Mouse (Mus musculus) forebrain, embryonic 12.5 days (tissue): Measurements from ENCODE around the gene Angptl7. TPM values are rescaled to one million over a fixed set of nuclear protein-coding genes. Genes with fewer than 3 reads are reported as not detected.

Experiments
- ATAC-seq: fragments of 200-750 bp; cut with Nextera tagmentation; 2 replicates; pipeline ENCODE4 v1.8.0; 2017; ENCODE audit warnings: moderate TSS enrichment; ENCODE audit not compliant: low FRiP score
- H3K27ac ChIP-seq: fragments of 300-500 bp; sonication (generic); 2 replicates; pipeline ENCODE4 v1.5.1; 2016; ENCODE audit warnings: mild to moderate bottlenecking
- H3K27me3 ChIP-seq: fragments of 300-500 bp; sonication (generic); 2 replicates; pipeline ENCODE4 v1.6.1; 2016; ENCODE audit warnings: mild to moderate bottlenecking
- H3K36me3 ChIP-seq: fragments of 300-500 bp; sonication (generic); replicated peaks from 2 replicates; pipeline ENCODE4 v1.6.1; 2016; ENCODE audit warnings: mild to moderate bottlenecking
- H3K4me1 ChIP-seq: fragments of 300-500 bp; sonication (generic); 2 replicates; pipeline ENCODE4 v1.6.1; 2016
- H3K4me2 ChIP-seq: fragments of 300-500 bp; sonication (generic); 2 replicates; pipeline ENCODE4 v1.6.1; 2016; ENCODE audit warnings: mild to moderate bottlenecking, moderate library complexity
- H3K4me3 ChIP-seq: fragments of 300-500 bp; sonication (generic); replicated peaks from 2 replicates; pipeline ENCODE4 v1.5.1; 2016; ENCODE audit warnings: mild to moderate bottlenecking
- H3K9ac ChIP-seq: fragments of 300-500 bp; sonication (generic); 2 replicates; pipeline ENCODE4 v1.6.1; 2016; ENCODE audit warnings: mild to moderate bottlenecking
- H3K9me3 ChIP-seq: fragments of 300-500 bp; sonication (generic); 2 replicates; pipeline ENCODE4 v1.6.1; 2016
- WGBS: fragments of 180-500 bp; shearing (Covaris S2); methylation state at CpG from one replicate; pipeline ENCODE4 v1.1.7; 2016; 5-methylcytosine and 5-hydroxymethylcytosine counted together
- polyA plus RNA-seq: library from polyadenylated mRNA; unstranded; fragments of >200 nt; fragmentation: Nextera tagmentation; extraction: Ambion mirVana; gene quantifications from 2 replicates; pipeline ENCODE4 v1.2.1, GENCODE M21; 2016

The Angptl7 gene
- polyA plus RNA-seq, 1 experiment from 2014 or later, result 0.51 TPM

GRCm38 (mm10) chr4:148487841-148488240 is 12.4 kb downstream of the Angptl7 start:
- Histone ChIP-seq H3K4me3 (no peak overlapping the region), H3K9ac (no peak overlapping the region), H3K4me1 (no peaks in the 10 kb centered on the region), H3K4me2 (no peak overlapping the region), H3K27ac (no peak overlapping the region), H3K27me3 (no peaks in the 10 kb centered on the region), H3K9me3 (no peaks in the 10 kb centered on the region), H3K36me3 (peaks cover 95% of the 10 kb centered on the region)
- ATAC-seq, result no peak
- WGBS, result 85% methylated on average over 2 of the region's 2 CpGs

DNA sequence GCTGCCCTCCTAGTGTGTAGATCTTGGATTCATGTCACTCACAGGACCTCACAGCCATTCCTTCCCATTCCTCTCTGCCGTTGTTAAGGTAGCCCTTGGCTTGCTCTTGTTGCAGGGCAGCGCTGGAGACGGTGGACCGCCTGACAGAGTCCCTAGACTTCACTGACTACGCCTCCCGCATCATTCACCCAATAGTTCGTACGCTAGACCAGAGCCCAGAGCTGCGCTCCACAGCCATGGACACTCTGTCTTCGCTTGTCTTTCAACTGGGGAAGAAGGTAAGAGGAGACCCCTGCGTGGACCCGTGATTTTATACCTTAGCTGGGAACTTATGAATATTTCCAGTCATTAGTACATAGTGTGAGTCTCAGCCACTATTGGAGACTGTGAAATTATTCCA is 15.7 kb downstream of the Angptl7 start:
- no peak for ATAC-seq
- Histone ChIP-seq H3K9ac (no peak overlapping the region), H3K4me1 (no peaks in the 10 kb centered on the region), H3K4me2 (no peak overlapping the region), H3K36me3 (peaks cover 93% of the 10 kb centered on the region), H3K9me3 (no peaks in the 10 kb centered on the region), H3K27ac (no peak overlapping the region), H3K27me3 (no peaks in the 10 kb centered on the region), H3K4me3 (no peak overlapping the region)
- WGBS, result 97% methylated on average over 12 of the region's 12 CpGs

GRCm38 (mm10) chr4:148481557-148482168 is 18.6 kb downstream of the Angptl7 start:
- Histone ChIP-seq H3K27me3 (no peaks in the 10 kb centered on the region), H3K36me3 (peaks cover 93% of the 10 kb centered on the region), H3K4me2 (no peak overlapping the region), H3K27ac (no peak overlapping the region), H3K9me3 (no peaks in the 10 kb centered on the region), H3K4me1 (no peaks in the 10 kb centered on the region), H3K9ac (no peak overlapping the region), H3K4me3 (no peak overlapping the region)
- WGBS, result 95% methylated on average over 2 of the region's 2 CpGs
- no peak for ATAC-seq

GRCm38 (mm10) chr4:148480245-148480644 is 20.0 kb downstream of the Angptl7 start:
- no peaks in the 10 kb centered on the region for H3K27me3 ChIP-seq
- no peak for ATAC-seq
- H3K27ac ChIP-seq, result no peak overlapping the region
- peaks cover 91% of the 10 kb centered on the region for H3K36me3 ChIP-seq
- no peak overlapping the region for H3K9ac ChIP-seq
- H3K4me2 ChIP-seq, result no peak overlapping the region
- no peak overlapping the region for H3K4me3 ChIP-seq
- H3K4me1 ChIP-seq, result no peaks in the 10 kb centered on the region
- H3K9me3 ChIP-seq, result no peaks in the 10 kb centered on the region
- 100% methylated on average over 2 of the region's 2 CpGs for WGBS

GRCm38 (mm10) chr4:148473496-148473895 is 26.8 kb downstream of the Angptl7 start:
- H3K9me3 ChIP-seq, result no peaks in the 10 kb centered on the region
- H3K9ac ChIP-seq, result no peak overlapping the region
- H3K27ac ChIP-seq, result no peak overlapping the region
- no peak for ATAC-seq
- H3K4me2 ChIP-seq, result no peak overlapping the region
- 80% methylated on average over 5 of the region's 5 CpGs for WGBS
- H3K4me3 ChIP-seq, result no peak overlapping the region
- peaks cover 88% of the 10 kb centered on the region for H3K36me3 ChIP-seq
- H3K27me3 ChIP-seq, result no peaks in the 10 kb centered on the region
- H3K4me1 ChIP-seq, result no peaks in the 10 kb centered on the region

- Histone ChIP-seq H3K4me2 (no peak overlapping the region), H3K4me3 (no peak overlapping the region), H3K27me3 (no peaks in the 10 kb centered on the region), H3K36me3 (peaks cover 91% of the 10 kb centered on the region), H3K4me1 (no peaks in the 10 kb centered on the region), H3K9me3 (no peaks in the 10 kb centered on the region), H3K9ac (no peak overlapping the region), H3K27ac (no peak overlapping the region)
- WGBS, result 92% methylated on average over 8 of the region's 8 CpGs
- no peak for ATAC-seq
These were observed 27.7 kb downstream of the Angptl7 start for GRCm38 (mm10) chr4:148472436-148473174.

GRCm38 (mm10) chr4:148471363-148471806 is 28.9 kb downstream of the Angptl7 start:
- Histone ChIP-seq H3K27ac (no peak overlapping the region), H3K9me3 (no peaks in the 10 kb centered on the region), H3K4me1 (no peaks in the 10 kb centered on the region), H3K4me2 (no peak overlapping the region), H3K4me3 (no peak overlapping the region), H3K9ac (no peak overlapping the region), H3K27me3 (no peaks in the 10 kb centered on the region), H3K36me3 (peaks cover 92% of the 10 kb centered on the region)
- 90% methylated on average over 10 of the region's 10 CpGs for WGBS
- no peak for ATAC-seq

DNA sequence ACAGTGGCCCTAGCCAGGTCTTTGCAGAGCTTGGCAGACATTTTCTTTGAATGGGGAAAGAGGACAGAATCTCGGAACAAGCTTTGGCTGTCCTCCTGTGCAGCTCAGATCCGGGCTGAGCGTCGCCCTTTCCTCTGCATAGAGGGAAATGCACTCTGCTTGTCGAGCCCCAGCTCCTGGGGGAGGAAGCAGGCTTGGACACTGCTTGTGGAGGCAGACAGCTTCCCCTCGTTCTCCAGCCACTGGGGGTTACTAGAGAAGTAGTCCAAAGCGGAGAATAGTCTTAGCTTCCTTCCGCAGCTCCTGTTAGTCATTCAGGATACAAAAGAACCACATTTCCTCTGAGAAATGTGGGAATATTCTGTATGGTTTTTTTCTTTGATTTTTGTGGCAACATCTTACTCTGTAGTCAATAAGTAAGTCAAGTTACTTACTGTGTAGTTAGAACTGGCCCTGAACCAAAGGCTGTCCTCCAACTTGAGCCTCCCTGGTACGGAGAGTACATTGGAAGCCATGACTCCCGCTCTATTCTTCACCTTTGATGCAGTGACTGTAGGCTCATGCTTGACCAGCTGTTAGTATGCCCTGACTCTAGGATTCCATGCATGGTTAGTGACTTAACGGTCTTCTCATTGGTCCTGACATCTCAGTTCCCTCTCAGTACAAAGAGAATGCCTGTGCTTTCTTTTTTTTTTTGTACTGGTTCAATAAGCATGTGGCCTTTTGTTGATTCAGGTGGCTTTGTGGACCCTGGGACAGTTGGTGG is 30.6 kb downstream of the Angptl7 start:
- Histone ChIP-seq H3K27ac (no peak overlapping the region), H3K4me2 (no peak overlapping the region), H3K4me3 (no peak overlapping the region), H3K36me3 (peaks cover 92% of the 10 kb centered on the region), H3K9me3 (no peaks in the 10 kb centered on the region), H3K4me1 (no peaks in the 10 kb centered on the region), H3K27me3 (no peaks in the 10 kb centered on the region), H3K9ac (no peak overlapping the region)
- 94% methylated on average over 11 of the region's 11 CpGs for WGBS
- no peak for ATAC-seq

- Histone ChIP-seq H3K36me3 (peaks cover 100% of the 10 kb centered on the region), H3K4me1 (no peaks in the 10 kb centered on the region), H3K27me3 (no peaks in the 10 kb centered on the region), H3K9me3 (no peaks in the 10 kb centered on the region), H3K4me2 (no peak overlapping the region), H3K9ac (no peak overlapping the region), H3K27ac (no peak overlapping the region), H3K4me3 (no peak overlapping the region)
- no peak for ATAC-seq
- WGBS, result 92% methylated on average over 10 of the region's 10 CpGs
These were observed 31.9 kb downstream of the Angptl7 start for GRCm38 (mm10) chr4:148468396-148468795.

DNA sequence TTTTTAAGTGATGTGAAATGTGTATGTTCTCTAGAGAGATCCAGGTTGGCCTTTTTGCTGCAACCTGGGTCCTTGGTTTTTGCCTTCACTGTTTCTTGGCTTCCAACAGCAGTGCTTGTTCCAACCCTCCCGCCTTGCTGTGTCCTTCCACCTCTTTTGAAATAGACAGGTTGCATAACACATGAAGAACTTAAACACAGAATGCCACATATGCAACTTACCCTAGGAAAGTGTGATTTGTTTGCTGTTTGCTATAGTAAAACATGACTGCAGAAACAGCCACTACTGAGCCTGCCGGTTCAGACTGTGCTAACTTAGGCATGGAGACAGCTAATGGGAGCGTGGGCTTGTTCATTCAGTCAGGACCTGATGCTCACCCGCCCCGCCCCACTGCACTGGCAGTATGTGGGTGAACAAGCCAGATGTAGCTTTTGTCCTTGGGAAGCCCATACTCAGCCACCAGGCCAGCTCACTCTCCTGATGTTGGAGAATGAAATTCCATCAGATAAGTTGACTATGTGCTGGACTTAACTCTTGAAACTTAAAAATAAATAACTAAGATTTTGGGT is 33.7 kb downstream of the Angptl7 start:
- Histone ChIP-seq H3K4me3 (no peak overlapping the region), H3K4me1 (no peaks in the 10 kb centered on the region), H3K27ac (no peak overlapping the region), H3K4me2 (no peak overlapping the region), H3K27me3 (no peaks in the 10 kb centered on the region), H3K9me3 (no peaks in the 10 kb centered on the region), H3K36me3 (peaks cover 100% of the 10 kb centered on the region), H3K9ac (no peak overlapping the region)
- no peak for ATAC-seq
- 93% methylated on average over 5 of the region's 5 CpGs for WGBS

DNA sequence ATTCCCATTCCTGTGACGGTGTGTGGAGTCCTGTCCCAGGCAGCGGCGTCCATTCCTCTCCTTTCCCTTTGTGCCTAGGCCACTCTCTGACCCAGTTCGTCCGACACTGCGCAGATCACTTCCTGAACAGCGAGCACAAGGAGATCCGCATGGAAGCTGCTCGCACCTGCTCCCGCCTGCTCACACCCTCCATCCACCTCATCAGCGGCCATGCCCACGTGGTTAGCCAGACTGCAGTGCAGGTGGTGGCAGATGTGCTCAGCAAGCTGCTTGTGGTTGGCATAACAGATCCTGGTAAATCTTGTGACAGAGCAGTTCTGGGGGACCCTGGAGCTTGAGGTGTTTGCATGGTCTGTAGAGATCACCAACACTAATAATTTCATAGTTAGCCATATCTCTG is 35.4 kb downstream of the Angptl7 start:
- no peak for ATAC-seq
- H3K4me3 ChIP-seq, result no peak overlapping the region
- no peaks in the 10 kb centered on the region for H3K4me1 ChIP-seq
- no peaks in the 10 kb centered on the region for H3K9me3 ChIP-seq
- WGBS, result 96% methylated on average over 12 of the region's 12 CpGs
- no peak overlapping the region for H3K27ac ChIP-seq
- no peak overlapping the region for H3K9ac ChIP-seq
- H3K4me2 ChIP-seq, result no peak overlapping the region
- peaks cover 98% of the 10 kb centered on the region for H3K36me3 ChIP-seq
- no peaks in the 10 kb centered on the region for H3K27me3 ChIP-seq

DNA sequence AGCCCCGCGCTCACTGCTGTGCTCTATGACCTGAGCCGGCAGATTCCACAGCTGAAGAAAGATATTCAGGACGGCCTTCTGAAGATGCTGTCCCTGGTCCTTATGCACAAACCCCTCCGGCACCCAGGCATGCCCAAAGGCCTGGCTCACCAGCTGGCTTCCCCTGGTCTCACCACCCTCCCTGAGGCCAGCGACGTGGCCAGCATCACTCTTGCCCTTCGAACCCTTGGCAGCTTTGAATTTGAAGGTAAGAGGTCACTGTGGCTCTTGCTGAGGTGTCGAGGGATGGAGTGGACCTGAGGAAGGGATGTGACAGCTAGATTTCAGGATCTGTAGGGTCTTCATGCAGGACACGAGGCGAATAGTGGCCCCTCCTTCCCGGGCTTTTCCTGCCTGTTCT is 36.0 kb downstream of the Angptl7 start:
- ATAC-seq, result no peak
- no peak overlapping the region for H3K4me2 ChIP-seq
- no peak overlapping the region for H3K27ac ChIP-seq
- WGBS, result 95% methylated on average over 12 of the region's 12 CpGs
- H3K9me3 ChIP-seq, result no peaks in the 10 kb centered on the region
- H3K4me3 ChIP-seq, result no peak overlapping the region
- H3K4me1 ChIP-seq, result no peaks in the 10 kb centered on the region
- H3K27me3 ChIP-seq, result no peaks in the 10 kb centered on the region
- H3K36me3 ChIP-seq, result peaks cover 98% of the 10 kb centered on the region
- H3K9ac ChIP-seq, result no peak overlapping the region
